Mouse (Mus musculus): ENCODE data around the gene Tead3. TPM values are rescaled to one million over a fixed set of nuclear protein-coding genes. Genes with fewer than 3 reads are reported as not detected.

Gene Tead3
- polyA plus RNA-seq, 1 experiment from 2014 or later, result 9.7 TPM

DNA sequence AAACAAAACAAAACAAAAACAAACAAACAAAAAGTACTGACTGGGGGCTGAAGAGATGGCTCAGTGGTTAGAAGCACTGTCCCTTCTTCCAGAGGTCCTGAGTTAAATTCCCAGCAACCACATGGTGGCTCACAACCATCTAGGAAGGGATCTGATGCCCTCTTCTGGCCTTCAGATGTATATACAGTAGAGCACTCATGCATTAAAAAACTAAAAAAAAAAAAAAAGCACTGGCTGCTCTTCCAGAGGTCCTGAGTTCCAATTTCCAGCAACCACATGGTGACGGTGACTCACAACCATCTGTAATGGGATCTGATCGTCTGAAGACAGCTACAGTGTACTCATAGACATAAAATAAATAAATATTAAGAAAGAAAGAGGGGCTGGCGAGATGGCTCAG is 39.8 kb downstream of the Tead3 start:
- DNase-seq (ENCODE audit: low spot score), result no peak
- H3K4me3 ChIP-seq (ENCODE audit: low read depth, low read length), result no peak overlapping the region
- peaks cover 3% of the 10 kb centered on the region for H3K4me1 ChIP-seq (ENCODE audit: insufficient read depth, low read depth, low read length)
- H3K9ac ChIP-seq (replicated peaks; ENCODE audit: low read depth), result no peak overlapping the region
- H3K9me3 ChIP-seq (ENCODE audit: low read length), result no peaks in the 10 kb centered on the region
- H3K36me3 ChIP-seq (ENCODE audit: insufficient read depth, low read length), result no peaks in the 10 kb centered on the region
- H3K4me2 ChIP-seq (replicated peaks; ENCODE audit: low read depth, low read length), result no peak overlapping the region
- no peak for ATAC-seq
- no peak overlapping the region for H3K27ac ChIP-seq (ENCODE audit: low read length)
- no peaks in the 10 kb centered on the region for H3K27me3 ChIP-seq (replicated peaks; ENCODE audit: insufficient read depth, low read length)
- 67% methylated on average over 3 of the region's 3 CpGs for WGBS
- no peak for TF ChIP-seq EP300 (IDR thresholded peaks at IDR 0.05)
- TF ChIP-seq CTCF (IDR thresholded peaks at IDR 0.05), result 0 out of 2 replicates have a peak, but pooled peaks have one; percentile 15

GRCm38 (mm10) chr17:28308297-28309195 is 42.1 kb downstream of the Tead3 start:
- Histone ChIP-seq H3K36me3 (ENCODE audit: insufficient read depth, low read length) (no peaks in the 10 kb centered on the region), H3K27me3 (replicated peaks; ENCODE audit: insufficient read depth, low read length) (no peaks in the 10 kb centered on the region), H3K27ac (ENCODE audit: low read length) (no peak overlapping the region), H3K4me2 (replicated peaks; ENCODE audit: low read depth, low read length) (peak overlapping the region; percentile 37), H3K9me3 (ENCODE audit: low read length) (no peaks in the 10 kb centered on the region), H3K9ac (replicated peaks; ENCODE audit: low read depth) (no peak overlapping the region), H3K4me3 (ENCODE audit: low read depth, low read length) (no peak overlapping the region), H3K4me1 (ENCODE audit: insufficient read depth, low read depth, low read length) (no peaks in the 10 kb centered on the region; the same call in 1 of the 2 replicates)
- TF ChIP-seq CTCF (IDR thresholded peaks at IDR 0.05), result peak; percentile 95
- peak; percentile 43 for TF ChIP-seq EP300 (IDR thresholded peaks at IDR 0.05)
- peak; percentile 92 for DNase-seq (ENCODE audit: low spot score)
- WGBS, result 9% methylated on average over 18 of the region's 18 CpGs
- peak; percentile 10 for ATAC-seq

- no peak overlapping the region for H3K4me3 ChIP-seq (ENCODE audit: low read depth, low read length)
- TF ChIP-seq CTCF (IDR thresholded peaks at IDR 0.05) (no peak), EP300 (IDR thresholded peaks at IDR 0.05) (no peak)
- H3K27ac ChIP-seq (ENCODE audit: low read length), result no peak overlapping the region
- H3K4me1 ChIP-seq (ENCODE audit: insufficient read depth, low read depth, low read length), result no peaks in the 10 kb centered on the region; the same call in 1 of the 2 replicates
- no peak for ATAC-seq
- no peak overlapping the region for H3K9ac ChIP-seq (replicated peaks; ENCODE audit: low read depth)
- no peak overlapping the region for H3K4me2 ChIP-seq (replicated peaks; ENCODE audit: low read depth, low read length)
- no peaks in the 10 kb centered on the region for H3K27me3 ChIP-seq (replicated peaks; ENCODE audit: insufficient read depth, low read length)
- no peaks in the 10 kb centered on the region for H3K36me3 ChIP-seq (ENCODE audit: insufficient read depth, low read length)
- DNase-seq (ENCODE audit: low spot score), result no peak
- 40% methylated on average over 10 of the region's 10 CpGs for WGBS
- no peaks in the 10 kb centered on the region for H3K9me3 ChIP-seq (ENCODE audit: low read length)
Observed at GRCm38 (mm10) chr17:28305172-28305571, 45.4 kb downstream of the Tead3 start.

DNA sequence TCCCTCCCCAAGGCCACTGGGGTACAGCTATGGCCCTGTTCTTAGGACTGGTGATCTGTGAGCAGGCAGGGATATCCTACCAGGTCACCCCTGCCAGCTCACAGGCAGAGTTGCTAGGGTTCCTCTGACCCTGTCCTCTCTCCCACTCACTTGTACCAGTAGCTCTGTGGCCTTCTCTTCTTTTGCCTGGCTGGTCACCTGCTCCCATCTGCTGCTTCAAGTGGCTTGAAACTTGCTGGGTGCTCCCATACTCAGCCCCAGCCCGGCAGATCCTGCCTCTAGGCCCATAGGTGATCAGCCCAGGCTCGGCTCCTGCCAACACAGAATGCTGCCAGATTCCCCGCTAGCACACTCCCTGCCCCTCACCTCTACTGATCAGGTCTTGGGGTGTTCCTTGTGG is 49.8 kb downstream of the Tead3 start:
- no peaks in the 10 kb centered on the region for H3K27me3 ChIP-seq (replicated peaks; ENCODE audit: insufficient read depth, low read length)
- no peak overlapping the region for H3K9ac ChIP-seq (replicated peaks; ENCODE audit: low read depth)
- no peak overlapping the region for H3K4me3 ChIP-seq (ENCODE audit: low read depth, low read length)
- H3K36me3 ChIP-seq (ENCODE audit: insufficient read depth, low read length), result no peaks in the 10 kb centered on the region
- no peak overlapping the region for H3K4me2 ChIP-seq (replicated peaks; ENCODE audit: low read depth, low read length)
- no peak overlapping the region for H3K27ac ChIP-seq (ENCODE audit: low read length)
- H3K4me1 ChIP-seq (ENCODE audit: insufficient read depth, low read depth, low read length), result no peaks in the 10 kb centered on the region
- ATAC-seq (peak; percentile 18; the same call in 1 of the 2 replicates), DNase-seq (ENCODE audit: low spot score) (peak; percentile 32)
- no peak for TF ChIP-seq CTCF (IDR thresholded peaks at IDR 0.05)
- TF ChIP-seq EP300 (IDR thresholded peaks at IDR 0.05), result no peak
- WGBS, result 56% methylated on average over 3 of the region's 3 CpGs
- H3K9me3 ChIP-seq (ENCODE audit: low read length), result no peaks in the 10 kb centered on the region

DNA sequence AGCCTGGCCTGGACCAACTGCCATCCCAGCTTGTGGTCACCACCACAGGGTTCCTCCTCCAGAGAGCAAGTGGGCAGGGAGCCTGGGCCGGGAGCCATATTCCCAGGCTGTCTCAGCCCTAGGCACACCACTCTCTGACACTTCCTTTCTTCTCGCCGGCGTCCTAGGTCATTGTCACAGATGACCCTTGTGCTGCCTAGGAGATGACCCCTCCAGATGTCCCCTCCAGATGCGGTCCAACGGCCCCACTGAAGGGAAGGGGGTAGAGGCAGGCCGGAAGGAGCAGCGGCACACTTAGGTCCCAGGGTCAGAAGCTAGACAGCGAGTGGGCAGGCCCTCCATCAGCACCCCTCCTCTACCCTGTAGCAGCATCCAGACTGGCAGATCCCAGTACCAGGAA is 50.3 kb downstream of the Tead3 start:
- no peak for DNase-seq (ENCODE audit: low spot score)
- peak; percentile 71 for ATAC-seq
- no peak overlapping the region for H3K9ac ChIP-seq (replicated peaks; ENCODE audit: low read depth)
- no peak for TF ChIP-seq EP300 (IDR thresholded peaks at IDR 0.05)
- no peak for TF ChIP-seq CTCF (IDR thresholded peaks at IDR 0.05)
- no peaks in the 10 kb centered on the region for H3K4me1 ChIP-seq (ENCODE audit: insufficient read depth, low read depth, low read length)
- H3K27ac ChIP-seq (ENCODE audit: low read length), result peak overlapping the region; percentile 59; the same call in 1 of the 2 replicates
- H3K4me2 ChIP-seq (replicated peaks; ENCODE audit: low read depth, low read length), result no peak overlapping the region
- no peak overlapping the region for H3K4me3 ChIP-seq (ENCODE audit: low read depth, low read length)
- H3K27me3 ChIP-seq (replicated peaks; ENCODE audit: insufficient read depth, low read length), result no peaks in the 10 kb centered on the region
- H3K36me3 ChIP-seq (ENCODE audit: insufficient read depth, low read length), result no peaks in the 10 kb centered on the region
- WGBS, result 46% methylated on average over 9 of the region's 9 CpGs
- no peaks in the 10 kb centered on the region for H3K9me3 ChIP-seq (ENCODE audit: low read length)

DNA sequence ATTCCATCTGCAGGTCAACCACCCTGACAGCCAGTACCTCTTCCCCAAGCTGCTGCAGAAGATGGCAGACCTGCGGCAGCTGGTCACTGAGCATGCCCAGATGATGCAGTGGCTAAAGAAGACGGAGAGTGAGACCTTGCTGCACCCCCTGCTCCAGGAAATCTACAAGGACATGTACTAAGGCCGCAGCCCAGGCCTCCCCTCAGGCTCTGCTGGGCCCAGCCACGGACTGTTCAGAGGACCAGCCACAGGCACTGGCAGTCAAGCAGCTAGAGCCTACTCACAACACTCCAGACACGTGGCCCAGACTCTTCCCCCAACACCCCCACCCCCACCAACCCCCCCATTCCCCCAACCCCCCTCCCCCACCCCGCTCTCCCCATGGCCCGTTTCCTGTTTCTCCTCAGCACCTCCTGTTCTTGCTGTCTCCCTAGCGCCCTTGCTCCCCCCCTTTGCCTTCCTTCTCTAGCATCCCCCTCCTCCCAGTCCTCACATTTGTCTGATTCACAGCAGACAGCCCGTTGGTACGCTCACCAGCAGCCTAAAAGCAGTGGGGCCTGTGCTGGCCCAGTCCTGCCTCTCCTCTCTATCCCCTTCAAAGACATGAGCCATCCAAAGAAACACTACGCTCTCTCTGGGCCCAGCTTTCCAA is 50.8 kb downstream of the Tead3 start:
- Histone ChIP-seq H3K9ac (replicated peaks; ENCODE audit: low read depth) (no peak overlapping the region), H3K27me3 (replicated peaks; ENCODE audit: insufficient read depth, low read length) (no peaks in the 10 kb centered on the region), H3K4me3 (ENCODE audit: low read depth, low read length) (no peak overlapping the region), H3K27ac (ENCODE audit: low read length) (peak overlapping the region; percentile 59; the same call in 1 of the 2 replicates), H3K36me3 (ENCODE audit: insufficient read depth, low read length) (no peaks in the 10 kb centered on the region), H3K4me1 (ENCODE audit: insufficient read depth, low read depth, low read length) (no peaks in the 10 kb centered on the region), H3K9me3 (ENCODE audit: low read length) (no peaks in the 10 kb centered on the region), H3K4me2 (replicated peaks; ENCODE audit: low read depth, low read length) (no peak overlapping the region)
- WGBS, result 33% methylated on average over 8 of the region's 11 CpGs
- DNase-seq (ENCODE audit: low spot score) (peak; percentile 53), ATAC-seq (peak; percentile 62)
- TF ChIP-seq CTCF (IDR thresholded peaks at IDR 0.05), result no peak

Measured in lung, postnatal 0 days (tissue).